Mouse (Mus musculus) thymus, postnatal 4 days (tissue): ENCODE results near the gene Tarbp1.
A peak's percentile ranks its signal among the peaks of the same experiment; 100 is the strongest.
"Not testable (repeated sequence)": the region's sequence is repeated elsewhere in the genome, so short reads cannot be mapped to it uniquely, and the experiment has no call there.

Experiments used
- DNase-seq: peaks from one replicate; pipeline ENCODE4 v3.0.0; 2021

Tarbp1 gene

GRCm38 (mm10) chr8:126482938-126483337 lies 8.1 kb upstream of the Tarbp1 start:
- DNase-seq = peak; percentile 84

GRCm38 (mm10) chr8:126482348-126482720 lies 7.5 kb upstream of the Tarbp1 start:
- DNase-seq = no peak

DNA sequence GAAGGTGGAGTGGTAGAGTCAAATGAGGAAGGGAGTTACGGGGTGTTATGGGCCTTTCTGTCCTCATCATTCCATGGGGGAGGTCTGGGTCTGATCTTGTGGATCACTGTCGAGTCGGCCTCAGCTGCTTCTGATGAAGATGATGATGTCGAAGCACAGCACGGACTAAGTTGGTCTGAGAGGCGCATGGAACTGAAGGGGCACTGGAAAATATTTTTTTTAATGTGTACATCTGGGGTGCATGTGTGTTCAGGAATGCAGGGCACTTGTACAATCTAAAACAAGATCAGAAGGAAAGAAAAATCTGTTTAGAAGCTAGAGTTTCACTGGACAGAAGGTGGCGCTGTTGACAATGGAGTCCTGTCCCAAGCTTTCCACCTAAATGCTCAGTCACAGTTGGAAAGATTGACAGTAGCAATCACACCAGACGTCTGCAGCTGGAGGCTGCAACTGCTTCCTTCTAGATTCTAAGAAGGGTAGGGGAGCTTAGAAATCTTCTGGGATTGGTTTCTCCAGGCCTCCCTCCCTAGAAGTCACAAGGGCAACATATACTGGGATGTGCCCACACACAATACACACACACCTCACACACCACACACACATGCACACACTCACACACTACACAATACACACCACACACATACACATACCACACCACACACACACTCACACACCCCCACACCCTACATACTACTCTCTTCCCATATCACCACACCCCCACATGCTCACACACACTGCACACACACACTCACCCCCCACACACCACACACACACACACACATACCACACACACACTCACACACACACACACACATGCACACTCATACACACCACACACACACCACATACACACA lies 6.9 kb upstream of the Tarbp1 start:
- peak; percentile 76 for DNase-seq

DNA sequence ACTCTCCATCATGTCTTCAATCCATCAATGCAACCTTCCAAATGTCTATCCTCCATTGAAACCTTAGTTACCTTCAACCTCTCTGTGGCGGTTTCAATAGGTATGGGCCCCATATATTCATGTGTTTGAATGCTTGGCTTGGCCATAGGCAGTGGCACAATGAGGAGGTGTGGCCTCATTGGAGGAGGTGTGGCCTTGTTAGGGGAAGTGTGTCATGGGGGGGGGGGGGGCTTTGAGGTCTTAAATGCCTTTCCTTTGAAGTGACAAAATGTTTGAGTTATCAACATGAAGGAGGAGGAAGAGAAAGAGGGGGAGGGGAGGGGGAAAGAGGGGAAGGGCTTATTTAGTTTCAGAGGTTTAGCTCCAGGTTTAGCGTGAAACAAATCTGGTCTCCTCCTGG lies 5.5 kb upstream of the Tarbp1 start:
- peak; percentile 38 for DNase-seq

DNA sequence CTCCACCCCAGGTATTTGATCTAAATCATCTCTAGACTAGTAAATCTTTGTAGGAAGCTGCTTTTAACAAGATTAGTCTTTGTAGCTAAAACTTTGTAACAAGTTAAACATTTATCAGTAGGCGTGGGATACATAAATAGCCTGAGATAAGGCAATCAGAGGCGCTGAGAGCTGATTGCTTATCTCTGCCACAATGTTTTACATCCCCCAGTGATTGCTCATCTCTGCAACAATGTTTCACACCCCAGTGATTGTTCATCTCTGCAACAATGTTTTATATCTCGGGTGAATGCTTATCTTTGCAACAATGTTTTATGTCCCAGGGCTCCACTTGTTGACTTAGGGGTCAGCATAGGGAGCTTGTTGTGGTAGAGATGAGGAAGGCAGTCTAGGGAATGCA lies 3.8 kb upstream of the Tarbp1 start:
- DNase-seq = no peak

DNA sequence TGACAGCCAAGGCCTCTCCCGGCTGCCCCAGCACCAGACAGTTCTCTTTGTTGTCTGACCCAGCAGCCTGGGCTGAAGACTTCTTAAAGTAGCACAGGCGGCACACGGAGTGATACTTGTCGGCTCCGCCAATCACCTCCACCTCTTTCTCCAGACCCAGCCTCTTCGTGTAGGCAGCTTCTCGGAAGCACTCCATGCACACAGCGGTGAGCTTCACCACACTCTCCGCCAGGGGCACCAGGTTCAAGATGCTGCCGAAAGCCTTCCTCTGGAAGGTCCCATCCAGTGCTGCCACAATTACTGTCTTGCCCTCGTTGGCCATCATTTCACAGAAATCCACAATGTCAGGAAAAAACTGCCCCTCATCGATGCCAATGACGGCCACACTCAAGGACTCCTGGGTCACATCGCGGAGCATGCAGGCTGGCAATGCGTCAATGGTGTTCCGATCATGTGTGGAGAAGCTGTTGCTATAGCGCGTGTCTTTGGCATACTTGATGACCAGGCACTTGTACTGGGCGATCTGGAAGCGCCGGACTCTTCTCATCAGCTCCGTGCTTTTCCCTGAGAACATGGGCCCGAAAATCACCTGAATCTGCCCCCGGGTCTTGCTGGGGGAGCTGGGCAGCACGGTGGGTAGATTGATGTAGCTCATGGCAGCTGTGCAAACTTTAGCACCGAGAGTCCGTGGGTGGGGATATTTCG lies 1.4 kb upstream of the Tarbp1 start:
- DNase-seq = peak; percentile 52

- DNase-seq = peak; percentile 21
Observed at GRCm38 (mm10) chr8:126475738-126476137, 873 bp upstream of the Tarbp1 start.

DNA sequence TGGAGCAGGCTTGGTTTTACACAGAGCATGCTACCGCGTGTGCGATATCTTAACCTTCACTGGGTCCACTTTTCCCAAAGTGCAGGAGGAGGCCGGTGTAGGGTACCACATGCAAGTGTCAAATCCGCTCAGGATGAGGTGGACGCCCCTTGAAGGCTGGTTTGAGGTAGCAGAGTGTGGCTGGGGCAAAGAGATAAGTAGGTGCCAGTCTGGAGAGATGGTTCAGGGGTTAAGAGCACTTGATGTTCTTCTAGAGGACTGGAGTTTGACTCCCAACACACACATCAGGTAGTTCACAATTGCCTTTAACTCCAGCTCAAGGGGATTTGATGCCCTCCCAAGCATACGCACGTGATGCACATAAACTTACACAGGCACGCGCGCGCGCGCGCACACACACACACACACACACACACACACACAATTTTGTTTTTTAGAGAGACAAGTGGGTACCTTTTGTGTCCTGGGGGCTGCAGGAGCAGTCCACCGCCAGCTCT lies 1.0 kb downstream of the Tarbp1 start:
- DNase-seq = no peak

GRCm38 (mm10) chr8:126464071-126464470 lies 10.8 kb downstream of the Tarbp1 start:
- DNase-seq = no peak

DNA sequence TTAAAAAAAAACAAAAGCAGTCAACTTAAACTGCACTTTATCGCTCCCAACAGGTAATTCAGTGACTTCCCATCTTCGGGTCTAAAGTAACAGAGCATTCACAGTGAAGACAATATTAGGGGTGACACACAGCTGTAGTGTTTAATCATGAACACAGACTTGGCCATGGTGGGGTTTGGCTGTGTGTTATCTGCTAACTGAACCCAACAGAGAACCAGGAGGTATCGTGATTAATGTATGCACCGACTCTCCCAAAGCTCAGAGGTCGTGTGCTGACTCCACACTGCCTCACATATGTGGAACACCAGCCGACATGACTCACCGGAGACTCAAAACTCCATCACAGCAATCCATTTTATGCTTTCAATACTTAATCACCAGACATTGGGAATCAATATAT lies 13.1 kb downstream of the Tarbp1 start:
- no peak for DNase-seq

DNA sequence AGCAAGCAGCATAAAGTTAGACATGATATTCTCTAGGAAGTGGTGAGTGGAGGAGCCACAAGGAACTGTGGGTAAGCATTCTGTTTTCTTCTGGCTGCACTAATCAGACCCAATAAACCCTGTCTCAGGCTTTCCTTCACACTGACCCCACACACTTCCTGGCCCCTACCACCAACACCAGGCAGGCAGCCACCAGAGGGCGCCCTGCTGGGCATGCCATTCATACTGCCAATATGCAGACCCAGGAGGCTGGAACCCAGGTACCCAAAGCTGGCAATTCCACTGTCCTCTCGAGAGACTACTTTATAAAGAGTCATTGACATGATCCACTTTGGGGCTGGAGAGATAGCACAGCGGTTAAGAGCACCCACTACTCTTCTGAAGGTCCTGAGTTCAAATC lies 14.6 kb downstream of the Tarbp1 start:
- peak; percentile 91 for DNase-seq

DNA sequence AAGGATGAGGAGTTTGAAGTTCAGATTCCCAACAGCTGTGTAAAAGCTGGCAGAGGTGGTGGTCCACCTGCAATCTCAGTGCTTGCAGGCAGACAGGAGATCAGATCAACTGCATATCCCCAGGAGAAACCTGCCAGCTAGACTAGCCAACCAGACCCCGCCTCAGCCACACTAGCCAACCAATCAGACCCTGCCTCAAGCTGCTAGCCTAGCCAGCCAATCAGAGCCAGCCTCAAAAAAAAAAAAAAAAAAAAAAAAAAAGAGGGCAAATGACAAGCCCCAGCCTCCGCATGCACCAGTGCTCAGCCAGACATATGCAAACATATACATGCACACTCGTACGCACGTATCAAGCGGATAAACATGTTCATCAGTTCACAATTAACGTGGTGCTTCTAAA lies 19.5 kb downstream of the Tarbp1 start:
- peak; percentile 49 for DNase-seq

DNA sequence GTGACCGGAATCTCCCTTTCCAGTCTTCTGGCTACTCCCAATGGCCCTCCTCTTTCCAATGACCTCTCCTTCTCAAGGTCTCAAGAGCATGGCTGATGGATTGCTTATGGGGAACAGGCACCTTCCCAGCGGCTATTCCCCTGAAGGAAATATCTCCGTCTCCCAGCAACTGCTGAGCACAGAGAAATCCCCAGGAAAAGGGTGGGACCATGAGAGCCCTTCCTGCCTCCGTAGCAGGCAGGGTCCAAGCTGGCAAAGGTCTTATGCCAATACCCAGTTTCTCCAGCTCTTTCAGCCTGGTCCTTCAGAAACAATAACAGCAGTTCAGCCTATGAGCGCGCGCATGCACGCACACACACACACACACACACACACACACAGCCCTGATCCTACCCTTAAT lies 23.7 kb downstream of the Tarbp1 start:
- DNase-seq = no peak

DNA sequence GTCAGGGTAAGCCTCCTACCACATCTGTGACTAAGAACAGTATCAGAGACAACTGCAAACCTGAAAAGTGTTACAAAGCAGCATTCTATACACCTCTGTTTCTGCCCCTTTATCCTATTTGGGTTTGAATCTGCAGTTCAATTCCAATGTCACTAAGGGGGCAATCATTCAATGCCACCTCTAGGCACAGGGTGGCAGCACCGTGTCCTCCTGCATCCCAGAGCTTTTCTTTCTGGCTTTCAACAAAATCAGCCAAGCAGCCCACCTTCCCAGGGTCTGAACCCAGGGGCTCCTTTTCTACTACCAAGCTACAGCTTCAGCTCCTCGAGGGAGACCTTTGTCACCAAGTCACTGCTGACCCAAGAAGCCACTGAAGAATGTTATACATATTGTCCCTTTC lies 35.9 kb downstream of the Tarbp1 start:
- DNase-seq = peak; percentile 38

DNA sequence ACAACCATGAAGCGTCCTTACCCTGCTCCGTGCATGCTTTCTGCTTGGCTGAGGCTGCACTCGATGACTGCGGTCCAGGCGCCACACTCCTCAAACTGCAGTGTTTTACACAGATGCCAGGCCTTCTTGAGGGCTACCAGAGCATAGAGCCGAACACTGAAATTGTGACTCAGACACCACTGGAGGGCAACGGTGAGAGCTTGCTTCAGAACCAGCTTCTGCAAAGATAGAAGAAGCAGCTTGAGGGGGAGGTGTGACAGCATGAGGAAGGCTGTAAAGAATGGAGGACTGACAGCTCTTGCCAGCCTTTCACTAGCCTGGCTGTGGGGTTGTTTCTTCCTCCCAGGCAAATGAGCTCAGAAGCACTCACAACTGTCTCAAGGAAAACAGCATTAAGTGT lies 41.0 kb downstream of the Tarbp1 start:
- peak; percentile 42 for DNase-seq

DNA sequence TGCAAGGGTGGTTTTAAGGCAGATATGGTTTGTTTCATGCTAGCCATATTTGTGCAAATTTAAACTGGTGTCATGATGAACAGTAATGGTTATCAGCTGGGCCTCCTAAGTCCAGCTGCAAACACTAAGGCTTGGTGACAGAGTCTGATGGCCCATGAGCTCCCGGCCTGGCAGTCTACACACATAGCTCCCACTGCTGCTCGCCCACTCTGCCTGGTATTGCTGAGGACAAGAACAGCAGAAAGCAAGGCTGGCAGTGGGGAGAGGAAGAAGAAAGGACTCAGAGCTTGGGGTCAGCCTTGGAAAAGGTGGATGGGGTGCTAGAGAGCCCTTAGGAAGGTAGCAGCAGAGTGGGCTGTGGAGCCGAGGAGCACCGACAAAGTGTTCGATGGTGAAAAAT lies 45.2 kb downstream of the Tarbp1 start:
- DNase-seq = no peak

DNA sequence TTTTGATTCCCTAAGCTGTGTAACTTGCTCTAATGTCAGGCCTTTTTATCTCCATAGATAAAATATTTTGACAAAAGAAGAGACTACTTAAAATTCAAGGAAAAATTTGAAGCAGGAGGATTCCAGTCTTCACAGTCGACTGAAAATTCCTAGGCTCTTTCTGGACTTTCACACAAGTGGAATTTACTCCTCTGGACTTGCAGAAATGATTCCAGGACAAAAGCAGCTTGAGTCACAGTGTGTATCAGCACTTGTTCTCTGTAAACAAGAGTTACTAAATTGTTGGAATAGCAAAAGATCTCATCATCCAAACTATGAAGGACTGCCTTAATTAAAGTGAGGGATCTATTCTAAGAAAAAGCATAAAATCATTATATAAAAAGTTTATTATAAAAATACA lies 49.9 kb downstream of the Tarbp1 start:
- DNase-seq = no peak

DNA sequence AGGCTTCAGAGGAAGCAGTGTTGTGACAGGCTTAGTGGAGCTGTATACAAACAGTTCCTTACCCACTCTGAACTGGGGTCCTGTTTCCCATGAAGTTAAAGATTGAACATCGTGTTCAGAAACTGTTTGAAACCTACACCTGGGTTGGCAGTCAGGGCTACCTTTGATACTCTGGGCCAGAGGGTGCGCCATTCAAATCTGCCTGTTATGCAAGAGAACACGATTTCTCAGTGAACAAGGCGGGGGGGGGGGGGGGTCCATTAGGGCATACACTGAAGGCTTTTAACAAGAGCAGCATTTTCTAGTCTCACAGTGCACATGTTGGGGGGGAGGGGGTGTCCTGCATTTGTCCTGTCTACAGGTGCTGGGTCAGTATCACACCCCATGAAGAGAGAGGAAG lies 50.7 kb downstream of the Tarbp1 start:
- DNase-seq = no peak

DNA sequence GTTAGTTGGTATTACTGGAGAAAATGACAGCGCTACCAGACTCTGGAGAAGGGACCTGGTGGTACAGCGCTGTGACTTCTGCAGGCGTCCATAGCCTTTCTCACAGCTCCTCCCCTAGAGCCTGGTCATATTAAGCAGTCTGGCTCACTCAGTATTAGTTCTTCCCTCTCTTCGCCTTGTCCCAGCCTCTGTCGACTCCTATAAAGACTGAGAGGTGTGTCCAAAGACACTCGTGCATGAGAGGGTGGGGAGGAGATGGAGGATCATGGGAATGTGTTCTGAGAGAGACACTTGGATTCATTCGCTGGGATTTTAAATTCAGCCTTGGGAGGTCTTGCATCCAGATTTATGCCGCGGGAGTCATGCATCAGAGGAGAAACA lies 52.0 kb downstream of the Tarbp1 start:
- no peak for DNase-seq

- peak; percentile 99 for DNase-seq
Observed at GRCm38 (mm10) chr8:126422174-126422919, 52.5 kb downstream of the Tarbp1 start, which contains the start of gene Coa6. Coa6 (plus strand) TSS chr8:126422515.

GRCm38 (mm10) chr8:126420834-126421233 lies 54.0 kb downstream of the Tarbp1 start:
- DNase-seq = no peak

DNA sequence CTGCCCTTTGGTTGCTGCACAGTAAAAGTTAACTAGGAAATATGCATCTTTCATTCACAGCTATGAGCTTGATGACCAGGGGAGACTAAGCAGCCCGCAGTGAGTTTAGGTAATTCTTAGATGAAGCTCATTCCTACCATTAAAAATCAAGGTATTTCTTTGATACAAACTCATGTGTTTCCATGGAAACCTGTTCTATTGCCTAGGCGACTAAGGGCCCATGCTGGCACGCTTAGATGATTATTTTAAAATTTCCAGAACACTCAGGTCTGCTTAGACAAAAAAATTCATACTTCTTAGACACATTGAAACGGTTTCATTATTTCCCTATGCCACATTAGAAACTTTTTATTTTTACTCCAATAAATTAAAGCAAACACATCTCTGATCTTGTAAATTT lies 69.8 kb downstream of the Tarbp1 start:
- DNase-seq = no peak

DNA sequence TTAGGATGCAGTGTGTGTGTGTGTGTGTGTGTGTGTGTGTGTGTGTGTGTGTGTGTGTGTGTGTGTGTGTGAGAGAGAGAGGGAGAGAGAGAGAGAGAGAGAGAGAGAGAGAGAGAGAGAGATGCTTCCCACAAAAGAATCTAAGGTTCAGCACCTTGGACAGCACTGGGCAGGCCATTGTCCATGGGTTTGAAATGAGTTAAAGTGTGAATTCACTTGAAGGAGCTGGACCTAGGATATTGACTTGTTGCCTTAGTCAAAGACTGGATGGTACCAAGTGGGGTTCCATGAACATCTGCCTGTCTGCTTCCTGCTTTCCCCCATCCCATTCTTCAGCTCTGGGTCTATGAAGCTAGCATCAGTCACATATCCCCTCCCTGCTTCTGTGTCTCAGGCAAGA lies 70.3 kb downstream of the Tarbp1 start:
- DNase-seq = not testable (repeated sequence)

DNA sequence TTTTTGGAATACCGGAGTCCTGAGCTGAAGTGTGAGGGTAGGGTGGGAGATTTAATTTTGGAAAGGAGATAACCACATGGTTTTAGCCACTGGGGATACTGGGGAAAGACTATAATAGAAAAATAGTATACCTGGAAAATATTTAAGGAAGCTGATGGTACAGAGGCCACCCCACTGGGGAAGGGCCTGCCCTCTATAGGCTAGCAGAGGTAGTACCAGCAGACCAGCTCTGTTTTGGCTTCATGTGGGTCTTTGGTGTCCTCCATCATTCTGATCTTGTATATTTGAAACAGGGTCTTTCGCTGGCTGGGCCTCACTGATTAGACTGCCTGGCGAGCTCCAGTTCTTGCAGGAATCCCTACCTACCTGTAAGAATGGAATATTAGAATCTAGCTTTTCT lies 76.5 kb downstream of the Tarbp1 start:
- peak; percentile 11 for DNase-seq
